Mouse (Mus musculus) lung, adult 2 months (tissue): ENCODE data around the gene Lypd4. TPM values are rescaled to one million over a fixed set of nuclear protein-coding genes. Genes with fewer than 3 reads are reported as not detected.

Experiments used
- DNase-seq: peaks from one replicate; pipeline ENCODE4 v3.0.0; 2022
- H3K4me1 ChIP-seq: fragments of 200-500 bp; 2 replicates; pipeline ENCODE4 v1.6.1; 2011; ENCODE audit warnings: low read length; ENCODE audit not compliant: control insufficient read depth, insufficient read depth
- H3K4me3 ChIP-seq: fragments of 200-500 bp; replicated peaks from 2 replicates; pipeline ENCODE3; 2011; ENCODE audit warnings: low read depth, mild to moderate bottlenecking, control low read depth, low read length; ENCODE audit errors: extremely low read depth
- CTCF ChIP-seq: fragments of 200-500 bp; IDR thresholded peaks from 2 replicates; pipeline ENCODE4 v1.5.1; 2011; ENCODE audit warnings: mild to moderate bottlenecking, low read length, control low read depth; ENCODE audit not compliant: insufficient read depth
- POLR2A ChIP-seq: fragments of 200-500 bp; IDR thresholded peaks from 2 replicates; pipeline ENCODE4 v1.6.1; 2011; ENCODE audit warnings: low read depth, mild to moderate bottlenecking, control low read depth, low read length, borderline replicate concordance; ENCODE audit errors: extremely low read depth
- WGBS: fragments of 180-500 bp; shearing (Covaris S2); methylation state at CpG from one replicate; pipeline ENCODE4 v1.1.7; 2018; 5-methylcytosine and 5-hydroxymethylcytosine counted together
- polyA plus RNA-seq: library from polyadenylated mRNA; depleted of rRNA; stranded (reverse); fragments of >200 nt; gene quantifications from 2 replicates; pipeline ENCODE4 v1.2.3, GENCODE M21; 2012; rRNA removed

Lypd4 gene
- polyA plus RNA-seq, result not detected in 2 replicates

DNA sequence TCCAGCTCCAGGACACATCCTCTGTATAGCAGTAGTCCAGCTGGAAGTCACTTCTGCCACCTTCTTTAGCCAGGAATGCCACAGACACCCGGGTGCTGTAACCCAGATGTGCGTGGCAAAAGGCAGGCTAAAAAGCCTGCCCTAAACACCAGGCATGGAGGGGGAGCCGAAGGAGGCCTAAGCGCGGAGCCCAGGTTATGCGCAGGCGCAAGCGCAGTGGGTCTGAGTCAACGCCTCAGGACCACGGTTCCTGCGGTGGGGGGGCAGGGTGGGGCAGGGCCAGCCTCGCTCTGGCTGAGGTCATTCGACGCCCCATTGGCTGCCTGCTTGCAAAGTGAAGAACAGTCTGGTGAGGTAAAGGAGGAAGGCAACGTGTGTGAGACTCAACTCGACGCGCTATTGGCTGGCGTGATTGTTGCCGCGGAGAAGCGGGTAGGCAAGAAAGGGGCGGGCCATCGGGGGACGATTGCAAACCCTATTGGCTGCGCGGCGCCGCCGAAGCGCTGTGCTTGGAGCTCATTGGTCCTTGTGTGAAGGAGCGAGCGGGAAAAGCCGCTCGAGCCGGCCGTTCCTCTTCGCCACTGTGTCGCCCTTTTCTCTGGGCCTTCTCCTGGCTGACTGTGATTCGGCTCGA, at the start of gene Lypd4, which contains the start of gene Dmrtc2:
Gene Lypd4 (minus strand): TSS at position 410 of the 634 bp plus-strand sequence.
Gene Dmrtc2 (plus strand): TSS at position 526 of the 634 bp plus-strand sequence.
- WGBS, result 50% methylated on average over 41 of the region's 41 CpGs
- TF ChIP-seq CTCF (no peak), POLR2A (no peak)
- no peak for DNase-seq
- no peak within 1 kb of the TSS for H3K4me3 ChIP-seq
- H3K4me1 ChIP-seq, result no peaks in the 10 kb centered on the region

DNA sequence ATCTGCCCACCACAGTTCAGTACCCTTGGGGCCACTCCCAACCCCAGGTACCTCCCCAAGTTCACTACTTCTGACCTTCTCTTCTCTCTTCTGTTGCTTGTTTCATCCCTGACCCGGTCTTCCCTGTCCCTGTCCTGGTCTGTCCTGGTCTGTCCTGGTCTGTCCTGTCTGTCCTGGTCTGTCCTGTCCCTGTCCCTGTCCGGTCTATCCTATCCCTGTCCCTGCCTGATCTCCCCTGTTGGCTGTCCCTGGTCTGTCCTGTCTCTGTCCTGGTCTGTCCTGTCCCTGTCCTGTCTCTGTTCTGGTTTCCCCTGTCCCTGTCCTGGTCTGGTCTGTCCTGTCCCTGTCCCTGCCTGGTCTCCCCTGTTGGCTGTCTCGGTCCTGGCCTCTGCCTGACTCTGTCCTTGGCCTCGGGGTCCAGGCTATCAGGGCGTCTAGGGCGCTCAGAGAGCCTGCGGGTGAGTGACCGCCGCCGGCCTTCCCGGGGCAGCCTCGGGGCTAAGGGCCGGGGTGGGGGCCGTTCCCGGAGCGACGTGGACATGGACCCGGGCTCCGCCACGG, 49.1 kb upstream of the Lypd4 start:
- no peak for DNase-seq
- Histone ChIP-seq H3K4me3 (no peak overlapping the region), H3K4me1 (no peaks in the 10 kb centered on the region)
- TF ChIP-seq CTCF, result no peak
- TF ChIP-seq POLR2A, result no peak
- 90% methylated on average over 20 of the region's 20 CpGs for WGBS

DNA sequence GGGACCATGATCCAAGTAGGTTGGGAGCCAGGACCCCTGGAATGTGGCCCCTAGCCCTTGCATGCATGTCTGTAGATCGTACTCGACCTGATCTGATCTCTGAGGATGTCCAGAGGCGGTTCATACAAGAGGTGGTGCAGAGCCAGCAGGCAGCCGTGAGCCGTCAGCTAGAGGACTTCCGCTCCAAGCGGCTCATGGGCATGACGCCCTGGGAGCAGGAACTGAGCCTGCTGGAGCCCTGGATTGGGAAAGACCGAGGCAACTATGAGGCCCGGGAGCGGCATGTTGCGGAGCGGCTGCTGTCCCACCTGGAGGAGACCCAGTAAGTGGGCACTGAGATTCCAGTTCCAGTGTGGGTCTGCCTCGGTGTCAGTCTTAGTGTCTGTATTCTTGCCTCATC, 42.7 kb upstream of the Lypd4 start:
- no peak for DNase-seq
- 81% methylated on average over 14 of the region's 14 CpGs for WGBS
- Histone ChIP-seq H3K4me1 (no peaks in the 10 kb centered on the region), H3K4me3 (no peak overlapping the region)
- no peak for TF ChIP-seq CTCF
- no peak for TF ChIP-seq POLR2A

DNA sequence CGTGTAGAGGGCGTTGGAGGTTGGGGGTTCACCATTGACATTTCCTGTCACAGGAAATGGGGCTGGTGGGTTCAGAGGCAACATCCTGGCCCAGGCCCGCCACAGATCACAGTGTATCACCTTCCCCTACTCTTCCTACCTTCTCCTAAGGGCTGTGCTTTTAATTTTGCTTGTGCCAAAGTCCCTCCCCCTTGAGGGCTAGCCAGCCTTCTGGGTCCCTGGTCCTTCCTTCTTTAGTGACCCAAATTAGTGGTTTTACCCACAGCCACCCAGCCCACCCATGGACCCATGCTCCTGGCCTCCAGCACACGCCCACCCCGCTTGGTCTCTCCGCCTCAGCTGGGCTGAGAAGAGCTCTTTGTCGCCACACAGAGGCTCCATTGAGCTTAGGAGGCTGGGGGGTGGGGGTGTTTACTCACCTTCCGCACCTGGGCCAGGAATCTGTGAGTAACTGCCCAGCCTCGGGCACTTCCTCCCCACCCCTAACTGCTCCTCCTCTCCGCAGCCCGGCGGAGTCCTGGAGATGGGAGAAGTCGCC, 37.5 kb upstream of the Lypd4 start:
- peak overlapping the region; percentile 25 for H3K4me3 ChIP-seq
- TF ChIP-seq POLR2A, result 0 out of 2 replicates have a peak, but pooled peaks have one; percentile 6
- TF ChIP-seq CTCF, result no peak
- WGBS, result 25% methylated on average over 13 of the region's 13 CpGs
- H3K4me1 ChIP-seq, result peaks cover 20% of the 10 kb centered on the region
- peak; percentile 55 for DNase-seq

DNA sequence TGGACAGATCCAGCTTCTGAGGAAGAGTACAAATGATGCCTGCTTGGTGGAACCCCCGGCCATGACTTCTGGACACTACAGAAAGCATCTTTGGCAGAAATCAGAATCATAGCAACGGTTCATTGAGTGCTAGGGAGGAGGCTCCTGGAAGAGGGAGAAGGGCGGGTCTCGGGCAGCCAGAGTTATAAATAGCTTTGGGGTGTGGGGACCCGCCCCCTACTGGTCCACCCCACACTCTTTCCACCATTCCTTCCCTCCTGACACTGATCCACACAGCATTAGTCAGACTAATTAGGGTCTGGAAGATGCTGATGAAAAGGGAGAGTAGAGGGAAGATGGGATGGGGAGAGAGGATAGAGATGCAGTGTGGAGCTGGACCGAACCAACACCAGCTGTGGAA, 36.8 kb upstream of the Lypd4 start:
- TF ChIP-seq CTCF, result no peak
- Histone ChIP-seq H3K4me3 (no peak overlapping the region), H3K4me1 (peaks cover 23% of the 10 kb centered on the region)
- DNase-seq, result no peak
- 15% methylated on average over 6 of the region's 6 CpGs for WGBS

DNA sequence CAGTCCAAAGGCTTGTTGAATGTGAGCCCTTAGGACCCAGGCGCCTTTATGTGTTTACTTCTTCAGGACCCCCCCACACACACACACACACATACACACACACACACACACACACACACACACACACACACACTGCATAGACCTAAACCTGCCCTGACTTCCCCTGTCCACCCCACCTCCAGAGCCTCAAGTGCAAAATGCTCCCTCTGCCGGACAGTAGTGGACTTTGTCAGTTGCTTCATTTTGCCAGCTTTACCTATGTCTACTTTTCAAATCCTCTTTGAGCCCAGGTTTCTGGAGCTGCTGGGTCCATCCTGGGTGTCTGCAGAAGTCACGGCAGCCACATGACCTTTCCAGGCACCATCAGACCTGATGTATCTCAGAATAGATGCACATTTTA, 35.2 kb upstream of the Lypd4 start:
- TF ChIP-seq CTCF, result peak; percentile 77
- TF ChIP-seq POLR2A, result no peak
- Histone ChIP-seq H3K4me1 (peaks cover 23% of the 10 kb centered on the region), H3K4me3 (peak overlapping the region; percentile 75)
- DNase-seq, result peak; percentile 53
- WGBS, result 11% methylated on average over 3 of the region's 3 CpGs

DNA sequence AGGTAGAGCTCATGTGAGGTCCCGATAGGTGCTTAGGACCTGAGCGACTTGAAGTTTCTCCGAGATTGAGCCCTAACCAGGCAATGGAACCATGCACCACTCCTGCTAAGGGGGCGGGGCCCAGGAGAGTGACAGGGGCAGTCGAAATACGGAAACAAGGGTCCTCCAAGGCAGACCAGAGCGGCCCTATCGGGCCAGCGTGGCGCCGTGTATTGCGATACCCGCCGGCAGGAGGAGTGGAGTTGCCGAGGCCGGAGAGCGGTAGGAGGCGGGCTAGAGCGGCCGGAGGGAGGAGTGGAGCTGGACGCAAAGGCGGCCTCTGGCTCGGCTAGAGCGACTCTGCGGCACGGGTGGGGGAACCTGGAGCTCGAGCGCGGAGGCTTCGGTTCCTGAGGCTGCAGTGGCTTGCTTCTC, 34.3 kb upstream of the Lypd4 start:
- peak overlapping the region; percentile 75 for H3K4me3 ChIP-seq
- peak; percentile 91 for DNase-seq
- 0% methylated on average over 30 of the region's 30 CpGs for WGBS
- peaks cover 23% of the 10 kb centered on the region for H3K4me1 ChIP-seq
- TF ChIP-seq CTCF (no peak), POLR2A (peak; percentile 59; the same call in 1 of the 2 replicates)

DNA sequence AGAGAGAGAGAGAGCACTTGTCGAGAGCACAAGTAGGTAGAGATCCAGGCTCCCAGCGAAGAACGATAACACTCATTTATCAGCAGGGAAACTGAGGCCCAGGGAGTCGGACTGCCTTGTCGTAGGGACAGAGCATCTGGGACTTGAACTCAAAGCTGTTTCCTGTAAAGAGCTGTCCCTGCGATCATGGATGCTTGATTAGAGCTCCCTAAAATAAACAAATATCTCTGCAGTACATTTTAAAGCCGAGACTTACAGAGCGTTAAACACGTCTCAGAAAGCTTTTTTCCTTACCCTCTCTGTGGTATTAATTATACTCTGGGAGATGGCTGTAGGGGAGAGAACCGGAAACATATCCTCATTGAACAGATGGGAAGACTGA, 33.7 kb upstream of the Lypd4 start:
- H3K4me1 ChIP-seq, result peaks cover 23% of the 10 kb centered on the region
- TF ChIP-seq POLR2A (no peak), CTCF (no peak)
- WGBS, result 3% methylated on average over 10 of the region's 10 CpGs
- DNase-seq, result no peak
- peak overlapping the region; percentile 64 for H3K4me3 ChIP-seq

DNA sequence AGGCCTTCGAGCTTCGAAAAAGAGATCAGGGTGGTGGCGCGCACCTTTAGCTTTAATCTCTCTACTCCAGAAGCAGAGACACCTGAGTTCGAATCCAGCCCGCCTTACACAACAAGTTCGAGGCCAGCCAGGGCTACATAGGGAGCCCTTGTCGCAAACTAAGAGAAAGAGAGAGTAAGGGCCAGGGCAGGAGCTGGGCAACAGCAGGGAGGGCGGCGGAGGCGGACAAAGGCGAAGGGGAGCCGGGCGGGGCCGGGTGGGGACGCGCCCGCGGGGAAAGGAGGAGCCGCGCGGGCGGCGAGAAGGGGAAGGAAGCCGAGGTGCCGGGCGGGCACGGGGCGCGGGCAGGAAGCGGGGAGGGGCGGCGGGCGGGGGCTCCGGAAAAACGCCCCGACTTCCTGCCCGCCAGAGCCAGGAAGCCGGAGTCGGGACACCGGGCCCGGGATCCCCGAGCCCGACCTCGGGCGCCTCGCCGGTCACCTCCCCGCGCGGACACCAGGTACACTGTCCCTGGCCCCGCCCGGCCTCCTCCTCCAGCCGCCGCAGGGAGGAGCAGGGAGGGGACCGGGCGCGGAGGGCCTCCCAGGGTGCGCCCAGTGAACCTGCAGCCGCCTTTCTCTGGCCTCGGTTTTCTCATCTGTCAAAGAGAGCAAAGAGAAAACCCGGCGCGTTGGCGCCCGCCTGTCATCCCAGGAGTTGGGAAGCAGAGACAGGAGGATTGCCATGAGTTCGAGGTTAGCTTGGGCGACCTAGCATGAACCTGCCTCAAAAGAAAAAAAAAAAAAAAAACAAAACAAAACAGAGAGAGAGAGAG, 33.1 kb upstream of the Lypd4 start, which contains the start of gene Arhgef1:
Gene Arhgef1 (plus strand): TSS at position 283 of the 814 bp plus-strand sequence.
- WGBS, result 2% methylated on average over 65 of the region's 68 CpGs
- peak; percentile 77 for DNase-seq
- TF ChIP-seq CTCF (no peak), POLR2A (peak; percentile 38; the same call in 1 of the 2 replicates)
- Histone ChIP-seq H3K4me1 (peaks cover 23% of the 10 kb centered on the region), H3K4me3 (peak within 1 kb of the TSS; percentile 69)
